Mouse (Mus musculus): ENCODE results near the gene Clnk.

GRCm38 (mm10) chr5:38788820-38789219 lies 87.8 kb downstream of the Clnk start:
- TF ChIP-seq ZC3H11A (IDR thresholded peaks at IDR 0.05; ENCODE audit: borderline replicate concordance, low read depth, low read length), result no peak
- TF ChIP-seq CHD2 (IDR thresholded peaks at IDR 0.05; ENCODE audit: low read depth, low read length), result no peak

Measured in ES-E14 (cell line).